Mouse (Mus musculus) kidney, postnatal 0 days (tissue): ENCODE data around the gene Thada. TPM values are rescaled to one million over a fixed set of nuclear protein-coding genes. Genes with fewer than 3 reads are reported as not detected.

Experiments used
- ATAC-seq: fragments of 200-750 bp; cut with Nextera tagmentation; replicated peaks from 2 replicates; pipeline ENCODE4 v1.8.0; 2017; ENCODE audit warnings: low read depth, moderate number of reproducible peaks, moderate TSS enrichment, moderate library complexity; ENCODE audit not compliant: low FRiP score
- DNase-seq: peaks from one replicate; pipeline ENCODE4 v3.0.0-alpha.2; 2016; ENCODE audit warnings: low spot score
- H3K27ac ChIP-seq: fragments of 300-500 bp; sonication (generic); 2 replicates; pipeline ENCODE4 v1.5.1; 2014; ENCODE audit warnings: mild to moderate bottlenecking
- H3K27me3 ChIP-seq: fragments of 300-500 bp; sonication (generic); 2 replicates; pipeline ENCODE4 v1.6.1; 2014; ENCODE audit warnings: low read length, mixed read lengths; ENCODE audit not compliant: insufficient read depth
- H3K36me3 ChIP-seq: fragments of 300-500 bp; sonication (generic); 2 replicates; pipeline ENCODE4 v1.6.1; 2014; ENCODE audit warnings: low read length, mixed read lengths; ENCODE audit not compliant: insufficient read depth
- H3K4me1 ChIP-seq: fragments of 300-500 bp; sonication (generic); replicated peaks from 2 replicates; pipeline ENCODE4 v1.6.1; 2014; ENCODE audit warnings: antibody characterized with exemption, low read length, mixed read lengths; ENCODE audit not compliant: insufficient read depth
- H3K4me2 ChIP-seq: fragments of 300-500 bp; sonication (generic); 2 replicates; pipeline ENCODE4 v1.6.1; 2014; ENCODE audit warnings: mild to moderate bottlenecking, low read length, moderate library complexity, mixed read lengths
- H3K4me3 ChIP-seq: fragments of 300-500 bp; sonication (generic); replicated peaks from 2 replicates; pipeline ENCODE4 v1.5.1; 2014; ENCODE audit warnings: low read depth, low read length
- H3K9ac ChIP-seq: fragments of 300-500 bp; sonication (generic); 2 replicates; pipeline ENCODE4 v1.6.1; 2014; ENCODE audit warnings: low read depth, low read length
- H3K9me3 ChIP-seq: fragments of 300-500 bp; sonication (generic); replicated peaks from 2 replicates; pipeline ENCODE4 v1.6.1; 2016; ENCODE audit warnings: low read length, inconsistent platforms, mixed read lengths
- CTCF ChIP-seq: IDR thresholded peaks from 2 replicates; pipeline ENCODE4 v1.5.1; 2016; ENCODE audit warnings: antibody characterized with exemption, low read depth, mild to moderate bottlenecking, moderate library complexity
- WGBS: fragments of 180-500 bp; shearing (Covaris S2); extraction: QIAGEN DNeasy Blood & Tissue Kit; methylation state at CpG from one replicate; pipeline ENCODE4 v1.1.7; 2014; 5-methylcytosine and 5-hydroxymethylcytosine counted together
- polyA plus RNA-seq: library from polyadenylated mRNA; unstranded; fragments of >200 nt; fragmentation: Nextera tagmentation; extraction: Ambion mirVana; gene quantifications from 2 replicates; pipeline ENCODE4 v1.2.1, GENCODE M21; 2015

The Thada gene
- polyA plus RNA-seq, 1 experiment from 2014 or later = 3.4 TPM

DNA sequence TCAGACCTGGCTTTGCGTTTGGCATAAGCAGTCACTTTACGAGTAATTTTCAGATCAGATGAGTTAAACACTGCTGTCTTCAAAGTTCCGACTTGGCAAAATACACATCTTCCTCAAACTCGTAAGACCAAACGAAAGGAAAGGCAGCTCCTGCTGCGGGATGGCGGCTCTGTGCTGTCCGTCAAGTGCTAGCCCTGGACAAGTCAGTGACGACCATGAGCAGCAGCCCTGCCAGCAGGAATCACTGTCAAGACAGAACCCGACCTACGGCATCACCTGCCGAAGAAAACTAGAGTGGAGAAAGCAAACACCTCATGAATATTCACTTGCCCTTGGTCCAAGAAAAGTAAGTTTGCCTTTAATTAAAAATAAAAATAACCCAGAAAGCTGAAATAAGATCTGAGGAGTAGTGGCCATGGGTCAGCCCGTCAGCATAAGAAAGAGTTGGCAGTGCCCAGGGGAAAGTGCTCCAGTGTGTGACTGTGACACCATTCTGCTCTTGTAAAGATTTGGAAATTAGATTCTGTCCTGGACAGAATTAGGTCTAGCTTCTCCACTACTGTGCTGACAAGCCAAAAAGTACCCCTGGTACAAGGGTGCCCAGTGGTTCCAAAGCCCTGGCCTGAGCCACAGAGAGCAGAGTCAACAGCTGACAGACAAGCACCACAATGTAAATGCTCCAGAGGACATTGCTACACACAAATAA is 103.3 kb downstream of the Thada start:
- no peaks in the 10 kb centered on the region for H3K9me3 ChIP-seq
- TF ChIP-seq CTCF = no peak
- no peaks in the 10 kb centered on the region for H3K36me3 ChIP-seq
- DNase-seq (no peak), ATAC-seq (no peak)
- H3K27me3 ChIP-seq = no peaks in the 10 kb centered on the region
- no peak overlapping the region for H3K4me2 ChIP-seq
- 0 out of 2 replicates have a peak overlapping the region, but pooled peaks have one; percentile 3 for H3K27ac ChIP-seq
- no peak overlapping the region for H3K4me3 ChIP-seq
- H3K9ac ChIP-seq = no peak overlapping the region
- H3K4me1 ChIP-seq = peaks cover 18% of the 10 kb centered on the region
- 76% methylated on average over 13 of the region's 13 CpGs for WGBS

DNA sequence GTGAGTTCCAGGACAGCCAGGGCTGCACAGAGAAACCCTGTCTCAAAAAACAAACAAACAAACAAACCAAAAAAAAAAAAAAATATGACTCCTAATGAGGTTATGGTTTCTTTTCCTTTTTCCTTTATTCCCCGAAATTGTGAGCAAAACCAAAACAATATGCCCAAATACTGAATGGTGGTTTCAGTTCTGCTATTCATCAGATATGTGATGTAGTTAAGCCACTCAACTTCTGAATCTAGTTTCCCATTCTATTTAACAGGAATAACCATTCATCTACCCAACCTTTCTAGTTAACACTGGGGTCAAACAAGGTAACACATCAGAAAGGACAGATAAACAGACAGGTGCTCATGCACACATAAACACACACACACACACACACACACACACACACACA is 105.0 kb downstream of the Thada start:
- Histone ChIP-seq H3K4me2 (no peak overlapping the region), H3K36me3 (no peaks in the 10 kb centered on the region), H3K4me1 (peaks cover 15% of the 10 kb centered on the region), H3K27ac (no peak overlapping the region), H3K9ac (no peak overlapping the region), H3K27me3 (no peaks in the 10 kb centered on the region), H3K9me3 (no peaks in the 10 kb centered on the region), H3K4me3 (no peak overlapping the region)
- ATAC-seq (no peak), DNase-seq (no peak)
- 92% methylated on average over 1 of the region's 1 CpGs for WGBS
- no peak for TF ChIP-seq CTCF

DNA sequence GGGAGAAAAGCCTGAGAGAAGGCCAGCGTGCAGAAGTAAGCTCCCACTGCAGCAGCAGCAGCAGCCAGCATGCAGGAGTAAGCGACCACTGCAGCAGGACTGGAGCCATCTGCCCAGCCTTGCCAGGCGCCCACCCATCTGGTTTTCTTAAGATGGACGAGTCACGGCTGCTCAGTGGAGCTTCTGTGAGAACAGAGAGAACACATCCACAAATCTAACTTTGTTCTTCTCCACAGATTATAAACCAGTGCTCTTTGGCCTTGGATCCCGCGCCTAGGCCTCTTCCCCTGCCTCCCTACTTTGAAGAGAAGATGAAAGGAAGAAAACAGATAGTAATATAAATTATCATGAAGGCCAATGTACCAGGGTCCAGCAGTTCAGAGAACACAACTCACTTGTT is 106.2 kb downstream of the Thada start:
- Histone ChIP-seq H3K9me3 (no peaks in the 10 kb centered on the region), H3K4me1 (peaks cover 4% of the 10 kb centered on the region), H3K4me2 (no peak overlapping the region), H3K9ac (no peak overlapping the region), H3K27me3 (no peaks in the 10 kb centered on the region), H3K36me3 (no peaks in the 10 kb centered on the region), H3K4me3 (no peak overlapping the region), H3K27ac (no peak overlapping the region)
- DNase-seq (no peak), ATAC-seq (no peak)
- 51% methylated on average over 7 of the region's 7 CpGs for WGBS
- TF ChIP-seq CTCF = no peak

DNA sequence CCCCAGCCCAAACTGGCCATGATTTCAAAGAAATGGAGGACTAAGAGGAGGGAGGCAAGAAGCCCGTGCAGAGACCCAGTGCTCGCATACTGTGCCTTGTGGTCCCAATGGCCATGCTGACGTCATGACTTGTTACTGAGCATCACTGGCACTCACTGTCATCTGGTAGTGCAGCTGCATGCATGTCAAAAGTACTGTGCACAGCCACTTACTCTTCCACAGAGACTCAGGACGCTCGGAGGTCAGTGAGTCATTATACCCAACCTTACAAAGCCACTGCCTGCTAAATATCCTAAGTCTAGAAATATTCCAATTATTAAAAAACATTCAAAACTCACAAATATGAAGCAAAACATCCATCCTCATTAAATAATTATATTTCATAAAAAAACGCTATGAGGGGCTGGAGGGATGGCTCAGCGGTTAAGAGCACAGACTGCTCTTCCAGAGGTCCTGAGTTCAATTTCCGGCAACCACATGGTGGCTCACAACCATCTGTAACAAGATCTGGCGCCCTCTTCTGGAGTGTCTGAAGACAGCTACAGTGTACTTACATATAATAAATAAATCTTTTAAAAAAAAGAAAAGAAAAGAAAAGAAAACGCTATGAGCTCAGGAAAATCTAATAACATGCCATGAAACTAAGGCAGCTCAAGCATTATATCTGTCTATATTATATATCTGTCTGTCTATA is 106.9 kb downstream of the Thada start:
- DNase-seq (no peak), ATAC-seq (no peak)
- Histone ChIP-seq H3K9me3 (no peaks in the 10 kb centered on the region), H3K4me3 (no peak overlapping the region), H3K27ac (no peak overlapping the region), H3K4me2 (no peak overlapping the region), H3K27me3 (no peaks in the 10 kb centered on the region), H3K9ac (no peak overlapping the region), H3K4me1 (no peaks in the 10 kb centered on the region), H3K36me3 (no peaks in the 10 kb centered on the region)
- WGBS = 93% methylated on average over 10 of the region's 10 CpGs
- peak; percentile 27; the same call in 1 of the 2 replicates for TF ChIP-seq CTCF

DNA sequence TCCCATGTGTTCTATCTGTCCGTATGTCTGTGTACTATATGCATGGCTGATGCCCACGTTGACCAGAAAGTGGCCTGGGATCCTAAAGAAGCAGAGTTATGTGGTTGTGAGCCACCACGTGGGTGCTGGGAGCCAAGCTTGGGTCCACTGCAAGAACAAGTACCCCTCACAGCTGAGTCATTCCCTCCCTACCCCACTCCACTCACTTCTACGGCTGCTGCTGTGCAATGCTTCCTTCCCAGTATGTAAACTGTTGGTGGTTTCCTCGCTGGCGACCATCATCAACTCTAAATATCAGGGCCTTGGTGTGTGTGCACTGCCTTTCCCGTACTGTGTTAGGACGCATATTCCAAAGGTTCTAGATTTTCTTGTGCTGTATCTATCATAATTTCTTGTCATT is 108.2 kb downstream of the Thada start:
- ATAC-seq (no peak), DNase-seq (no peak)
- Histone ChIP-seq H3K9ac (no peak overlapping the region), H3K36me3 (no peaks in the 10 kb centered on the region), H3K4me3 (no peak overlapping the region), H3K4me1 (no peaks in the 10 kb centered on the region), H3K27ac (no peak overlapping the region), H3K4me2 (no peak overlapping the region), H3K9me3 (no peaks in the 10 kb centered on the region), H3K27me3 (no peaks in the 10 kb centered on the region)
- 94% methylated on average over 8 of the region's 8 CpGs for WGBS
- no peak for TF ChIP-seq CTCF

DNA sequence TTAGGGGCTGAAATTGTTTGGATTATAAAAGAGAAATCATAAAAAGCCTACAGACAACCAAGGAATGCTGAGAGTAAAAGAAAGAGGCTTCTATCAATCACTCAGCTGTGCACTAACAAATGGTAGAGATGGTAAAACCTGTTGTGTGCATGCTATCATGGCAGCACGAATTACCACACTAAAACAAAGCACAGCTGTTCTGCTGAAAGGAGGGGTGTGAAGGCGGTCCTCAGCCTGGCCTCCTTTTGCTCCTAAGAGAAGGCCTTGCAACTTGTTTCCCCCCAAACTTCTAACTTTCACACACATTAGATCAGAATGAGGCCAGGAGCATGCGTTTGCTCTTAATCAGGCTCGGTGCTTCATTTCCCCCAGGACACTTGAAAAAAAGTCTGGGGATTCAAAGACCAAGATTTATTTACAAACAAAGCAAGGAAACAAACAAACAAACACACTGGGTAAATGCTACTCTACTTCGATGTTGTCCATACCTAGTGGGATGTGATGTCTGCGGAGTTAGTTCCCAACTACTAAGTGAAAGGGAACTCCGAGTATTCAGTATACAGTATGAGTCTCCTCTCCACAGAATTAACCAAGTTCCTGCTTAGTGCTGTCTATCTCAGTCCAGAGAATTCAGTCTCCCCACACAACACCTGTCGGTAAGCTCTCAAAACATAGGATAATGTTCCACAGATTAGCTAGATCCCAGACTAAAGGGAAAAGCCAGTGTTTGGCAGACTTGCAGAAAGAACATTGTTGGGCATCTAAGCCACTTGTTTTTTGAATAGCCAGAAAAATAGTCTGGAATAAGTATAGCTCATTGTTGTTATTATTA is 109.7 kb downstream of the Thada start:
- Histone ChIP-seq H3K27ac (no peak overlapping the region), H3K4me2 (no peak overlapping the region), H3K4me3 (no peak overlapping the region), H3K9me3 (no peaks in the 10 kb centered on the region), H3K36me3 (no peaks in the 10 kb centered on the region), H3K4me1 (no peaks in the 10 kb centered on the region), H3K27me3 (no peaks in the 10 kb centered on the region), H3K9ac (no peak overlapping the region)
- WGBS = 73% methylated on average over 8 of the region's 8 CpGs
- DNase-seq (no peak), ATAC-seq (no peak)
- TF ChIP-seq CTCF = no peak
